Mouse (Mus musculus) stomach, embryonic 14.5 days (tissue): ENCODE measurements around the gene Olfr1254. TPM values are rescaled to one million over a fixed set of nuclear protein-coding genes. Genes with fewer than 3 reads are reported as not detected.

Experiments used
- ATAC-seq: fragments of 200-750 bp; cut with Nextera tagmentation; 2 replicates; pipeline ENCODE4 v1.8.0; 2017; ENCODE audit warnings: low read depth, moderate TSS enrichment; ENCODE audit not compliant: insufficient number of reproducible peaks, insufficient read depth, low FRiP score
- H3K27ac ChIP-seq: fragments of 300-500 bp; sonication (generic); 2 replicates; pipeline ENCODE4 v1.5.1; 2014; ENCODE audit warnings: mild to moderate bottlenecking, low read length, moderate library complexity, mixed read lengths
- H3K27me3 ChIP-seq: fragments of 300-500 bp; sonication (generic); 2 replicates; pipeline ENCODE4 v1.6.1; 2014; ENCODE audit warnings: low read length, control low read depth, mixed read lengths; ENCODE audit not compliant: control insufficient read depth, insufficient read depth
- H3K36me3 ChIP-seq: fragments of 300-500 bp; sonication (generic); 2 replicates; pipeline ENCODE4 v1.6.1; 2014; ENCODE audit warnings: mild to moderate bottlenecking, control low read depth, low read length, moderate library complexity, mixed read lengths; ENCODE audit not compliant: control insufficient read depth, insufficient read depth
- H3K4me1 ChIP-seq: fragments of 300-500 bp; sonication (generic); 2 replicates; pipeline ENCODE4 v1.6.1; 2014; ENCODE audit warnings: low read length, control low read depth, mixed read lengths; ENCODE audit not compliant: control insufficient read depth, insufficient read depth
- H3K4me2 ChIP-seq: fragments of 300-500 bp; sonication (generic); replicated peaks from 2 replicates; pipeline ENCODE4 v1.6.1; 2014; ENCODE audit warnings: low read depth, low read length, control low read depth
- H3K4me3 ChIP-seq: fragments of 300-500 bp; sonication (generic); 2 replicates; pipeline ENCODE4 v1.5.1; 2014; ENCODE audit warnings: low read depth, low read length, control low read depth
- H3K9ac ChIP-seq: fragments of 300-500 bp; sonication (generic); replicated peaks from 2 replicates; pipeline ENCODE4 v1.6.1; 2014; ENCODE audit warnings: low read depth, mild to moderate bottlenecking, control low read depth, low read length, moderate library complexity, mixed read lengths
- H3K9me3 ChIP-seq: fragments of 300-500 bp; sonication (generic); 2 replicates; pipeline ENCODE4 v1.6.1; 2016; ENCODE audit warnings: low read depth, low read length, control low read depth; ENCODE audit not compliant: control insufficient read depth
- WGBS: fragments of 180-500 bp; shearing (Covaris S2); extraction: QIAGEN DNeasy Blood & Tissue Kit; methylation state at CpG from one replicate; pipeline ENCODE4 v1.1.7; 2014; 5-methylcytosine and 5-hydroxymethylcytosine counted together
- polyA plus RNA-seq: library from polyadenylated mRNA; unstranded; fragments of >200 nt; fragmentation: Nextera tagmentation; extraction: Ambion mirVana; gene quantifications from 2 replicates; pipeline ENCODE4 v1.2.1, GENCODE M21; 2014

Olfr1254 gene
- not detected in 2 replicates for polyA plus RNA-seq

GRCm38 (mm10) chr2:89793519-89793918, at the start of gene Olfr1254:
Olfr1254 (minus strand) TSS chr2:89793619.
- H3K36me3 ChIP-seq: no peaks in the 10 kb centered on the region
- ATAC-seq: no peak
- H3K9me3 ChIP-seq: no peaks in the 10 kb centered on the region
- H3K4me3 ChIP-seq: no peak within 1 kb of the TSS
- no peaks in the 10 kb centered on the region for H3K4me1 ChIP-seq
- H3K27ac ChIP-seq: no peak within 1 kb of the TSS
- H3K9ac ChIP-seq: no peak within 1 kb of the TSS
- no peaks in the 10 kb centered on the region for H3K27me3 ChIP-seq
- no peak within 1 kb of the TSS for H3K4me2 ChIP-seq

GRCm38 (mm10) chr2:89841455-89841854, 48.0 kb upstream of the Olfr1254 start, which contains the start of gene Olfr1256:
Olfr1256 (minus strand) TSS chr2:89841555.
- no peak within 1 kb of the TSS for H3K4me2 ChIP-seq
- WGBS: 53% methylated on average over 2 of the region's 2 CpGs
- no peaks in the 10 kb centered on the region for H3K9me3 ChIP-seq
- no peaks in the 10 kb centered on the region for H3K36me3 ChIP-seq
- no peaks in the 10 kb centered on the region for H3K4me1 ChIP-seq
- H3K27me3 ChIP-seq: no peaks in the 10 kb centered on the region
- no peak within 1 kb of the TSS for H3K9ac ChIP-seq
- ATAC-seq: no peak
- H3K27ac ChIP-seq: no peak within 1 kb of the TSS
- H3K4me3 ChIP-seq: no peak within 1 kb of the TSS

- no peaks in the 10 kb centered on the region for H3K27me3 ChIP-seq
- no peak overlapping the region for H3K27ac ChIP-seq
- no peak for ATAC-seq
- no peaks in the 10 kb centered on the region for H3K36me3 ChIP-seq
- H3K9ac ChIP-seq: no peak overlapping the region
- no peak overlapping the region for H3K4me2 ChIP-seq
- 79% methylated on average over 1 of the region's 1 CpGs for WGBS
- no peaks in the 10 kb centered on the region; the same call in 1 of the 2 replicates for H3K9me3 ChIP-seq
- H3K4me1 ChIP-seq: no peaks in the 10 kb centered on the region
- no peak overlapping the region for H3K4me3 ChIP-seq
Observed at GRCm38 (mm10) chr2:89820216-89820615, 26.8 kb upstream of the Olfr1254 start.

- Histone ChIP-seq H3K4me2 (no peak within 1 kb of the TSS), H3K9me3 (no peaks in the 10 kb centered on the region), H3K9ac (no peak within 1 kb of the TSS), H3K36me3 (no peaks in the 10 kb centered on the region), H3K27me3 (no peaks in the 10 kb centered on the region), H3K4me1 (no peaks in the 10 kb centered on the region), H3K4me3 (no peak within 1 kb of the TSS), H3K27ac (no peak within 1 kb of the TSS)
- 80% methylated on average over 3 of the region's 3 CpGs for WGBS
- ATAC-seq: no peak
Observed at GRCm38 (mm10) chr2:89811751-89812150, 18.3 kb upstream of the Olfr1254 start, which contains the start of gene Olfr1255. Olfr1255 (plus strand) TSS chr2:89812051.

GRCm38 (mm10) chr2:89810751-89811150, 17.3 kb upstream of the Olfr1254 start:
- no peak overlapping the region for H3K9ac ChIP-seq
- no peaks in the 10 kb centered on the region for H3K27me3 ChIP-seq
- no peak; the same call in 1 of the 2 replicates for ATAC-seq
- no peak overlapping the region for H3K4me2 ChIP-seq
- 72% methylated on average over 2 of the region's 2 CpGs for WGBS
- no peak overlapping the region for H3K4me3 ChIP-seq
- H3K9me3 ChIP-seq: no peaks in the 10 kb centered on the region
- H3K36me3 ChIP-seq: no peaks in the 10 kb centered on the region
- no peaks in the 10 kb centered on the region for H3K4me1 ChIP-seq
- H3K27ac ChIP-seq: no peak overlapping the region

- Histone ChIP-seq H3K9me3 (no peaks in the 10 kb centered on the region), H3K27ac (no peak overlapping the region), H3K9ac (no peak overlapping the region), H3K4me3 (no peak overlapping the region), H3K36me3 (no peaks in the 10 kb centered on the region), H3K4me1 (no peaks in the 10 kb centered on the region), H3K27me3 (no peaks in the 10 kb centered on the region), H3K4me2 (no peak overlapping the region)
- 90% methylated on average over 3 of the region's 3 CpGs for WGBS
- ATAC-seq: no peak
Observed at GRCm38 (mm10) chr2:89799583-89799982, 6.2 kb upstream of the Olfr1254 start.

- Histone ChIP-seq H3K4me2 (no peak within 1 kb of the TSS), H3K27ac (no peak within 1 kb of the TSS), H3K9ac (no peak within 1 kb of the TSS), H3K36me3 (no peaks in the 10 kb centered on the region), H3K4me3 (no peak within 1 kb of the TSS), H3K9me3 (no peaks in the 10 kb centered on the region), H3K4me1 (no peaks in the 10 kb centered on the region), H3K27me3 (no peaks in the 10 kb centered on the region)
- 90% methylated on average over 1 of the region's 1 CpGs for WGBS
- ATAC-seq: no peak
Observed at GRCm38 (mm10) chr2:89756990-89757389, 36.4 kb downstream of the Olfr1254 start, which contains the start of gene Olfr1253. Olfr1253 (minus strand) TSS chr2:89757090.

Other genes with a start within 250 kb of the Olfr1254 start
- not detected in 2 replicates for gene Olfr1245, start 215.2 kb downstream of the Olfr1254 start, polyA plus RNA-seq
- not detected in 2 replicates for gene Olfr1246, start 200.5 kb downstream of the Olfr1254 start, polyA plus RNA-seq
- gene Olfr1247, start 179.5 kb downstream of the Olfr1254 start, polyA plus RNA-seq: not detected in 2 replicates
- gene Olfr1248, start 175.4 kb downstream of the Olfr1254 start, polyA plus RNA-seq: not detected in 2 replicates
- gene Olfr1249, start 158.6 kb downstream of the Olfr1254 start, polyA plus RNA-seq: not detected in 2 replicates
- not detected in 2 replicates for gene Olfr1250, start 132.2 kb downstream of the Olfr1254 start, polyA plus RNA-seq
- gene Olfr1251, start 121.7 kb downstream of the Olfr1254 start, polyA plus RNA-seq: not detected in 2 replicates
- gene Olfr1252, start 68.6 kb downstream of the Olfr1254 start, polyA plus RNA-seq: not detected in 2 replicates
- not detected in 2 replicates for gene Olfr1253, start 36.5 kb downstream of the Olfr1254 start, polyA plus RNA-seq
- gene Olfr1255, start 18.4 kb upstream of the Olfr1254 start, polyA plus RNA-seq: not detected in 2 replicates
- gene Olfr1256, start 47.9 kb upstream of the Olfr1254 start, polyA plus RNA-seq: not detected in 2 replicates
- gene Olfr48, start 54.6 kb upstream of the Olfr1254 start, polyA plus RNA-seq: not detected in 2 replicates
- not detected in 2 replicates for gene Olfr1257, start 84.8 kb upstream of the Olfr1254 start, polyA plus RNA-seq
- gene Olfr1258, start 133.7 kb upstream of the Olfr1254 start, polyA plus RNA-seq: not detected in 2 replicates
- gene Olfr1259, start 155.0 kb upstream of the Olfr1254 start, polyA plus RNA-seq: not detected in 2 replicates
- gene Olfr1260, start 180.7 kb upstream of the Olfr1254 start, polyA plus RNA-seq: not detected in 2 replicates
- gene Olfr1261, start 197.6 kb upstream of the Olfr1254 start, polyA plus RNA-seq: not detected in 2 replicates
- not detected in 2 replicates for gene Olfr1262, start 206.5 kb upstream of the Olfr1254 start, polyA plus RNA-seq
- not detected in 2 replicates for gene Olfr1263, start 218.5 kb upstream of the Olfr1254 start, polyA plus RNA-seq
- not detected in 2 replicates for gene Olfr1264, start 232.0 kb upstream of the Olfr1254 start, polyA plus RNA-seq
- not detected in 2 replicates for gene Olfr1265, start 241.7 kb upstream of the Olfr1254 start, polyA plus RNA-seq